Mouse (Mus musculus): ENCODE results near the gene Dgcr2.

Gene Dgcr2

GRCm38 (mm10) chr16:17848928-17849327 is 49.4 kb downstream of the Dgcr2 start:
- DNase-seq (ENCODE audit: inconsistent ontology term) = peak; percentile 22

- DNase-seq (ENCODE audit: inconsistent ontology term) = no peak
Measured at GRCm38 (mm10) chr16:17848431-17848830, 49.9 kb downstream of the Dgcr2 start.

- no peak for DNase-seq (ENCODE audit: inconsistent ontology term)
Measured at GRCm38 (mm10) chr16:17843701-17844365, 54.5 kb downstream of the Dgcr2 start.

GRCm38 (mm10) chr16:17842437-17842836 is 55.9 kb downstream of the Dgcr2 start:
- DNase-seq (ENCODE audit: inconsistent ontology term) = no peak

GRCm38 (mm10) chr16:17839976-17840375 is 58.4 kb downstream of the Dgcr2 start:
- DNase-seq (ENCODE audit: inconsistent ontology term) = no peak

GRCm38 (mm10) chr16:17838051-17838450 is 60.3 kb downstream of the Dgcr2 start, which contains the start of gene Car15:
TSS of gene Car15 (minus strand) at chr16:17838364.
- DNase-seq (ENCODE audit: inconsistent ontology term) = no peak

- no peak for DNase-seq (ENCODE audit: inconsistent ontology term)
Measured at GRCm38 (mm10) chr16:17835481-17835880, 62.9 kb downstream of the Dgcr2 start.

- DNase-seq (ENCODE audit: inconsistent ontology term) = no peak
Measured at GRCm38 (mm10) chr16:17834543-17834942, 63.8 kb downstream of the Dgcr2 start.

GRCm38 (mm10) chr16:17833681-17834399 is 64.5 kb downstream of the Dgcr2 start:
- DNase-seq (ENCODE audit: inconsistent ontology term) = peak; percentile 59

- peak; percentile 39 for DNase-seq (ENCODE audit: inconsistent ontology term)
Measured at GRCm38 (mm10) chr16:17833321-17833680, 65.1 kb downstream of the Dgcr2 start.

- no peak for DNase-seq (ENCODE audit: inconsistent ontology term)
Measured at GRCm38 (mm10) chr16:17832821-17833220, 65.5 kb downstream of the Dgcr2 start, which contains the start of gene B830017H08Rik. TSS of gene B830017H08Rik (plus strand) at chr16:17833121.

GRCm38 (mm10) chr16:17831781-17832180 is 66.6 kb downstream of the Dgcr2 start:
- no peak for DNase-seq (ENCODE audit: inconsistent ontology term)

GRCm38 (mm10) chr16:17830385-17831178 is 67.8 kb downstream of the Dgcr2 start:
- DNase-seq (ENCODE audit: inconsistent ontology term) = no peak

- DNase-seq (ENCODE audit: inconsistent ontology term) = no peak
Measured at GRCm38 (mm10) chr16:17828867-17829266, 69.5 kb downstream of the Dgcr2 start.

GRCm38 (mm10) chr16:17828229-17828628 is 70.1 kb downstream of the Dgcr2 start:
- DNase-seq (ENCODE audit: inconsistent ontology term) = no peak

GRCm38 (mm10) chr16:17826500-17826899 is 71.9 kb downstream of the Dgcr2 start:
- DNase-seq (ENCODE audit: inconsistent ontology term) = no peak

GRCm38 (mm10) chr16:17816528-17816927 is 81.8 kb downstream of the Dgcr2 start:
- no peak for DNase-seq (ENCODE audit: inconsistent ontology term)

GRCm38 (mm10) chr16:17815411-17816402 is 82.7 kb downstream of the Dgcr2 start:
- peak; percentile 81 for DNase-seq (ENCODE audit: inconsistent ontology term)

GRCm38 (mm10) chr16:17813173-17813572 is 85.2 kb downstream of the Dgcr2 start:
- DNase-seq (ENCODE audit: inconsistent ontology term) = peak; percentile 84

- peak; percentile 55 for DNase-seq (ENCODE audit: inconsistent ontology term)
Measured at GRCm38 (mm10) chr16:17812120-17812519, 86.2 kb downstream of the Dgcr2 start.

GRCm38 (mm10) chr16:17809711-17810110 is 88.7 kb downstream of the Dgcr2 start:
- DNase-seq (ENCODE audit: inconsistent ontology term) = peak; percentile 87
